Mouse (Mus musculus) neural tube, embryonic 11.5 days (tissue): ENCODE measurements around the gene Slc4a5. TPM values are rescaled to one million over a fixed set of nuclear protein-coding genes. Genes with fewer than 3 reads are reported as not detected.

ENCODE experiments used
- ATAC-seq: fragments of 200-750 bp; cut with Nextera tagmentation; 2 replicates; pipeline ENCODE4 v1.8.0; 2017; ENCODE audit warnings: moderate number of reproducible peaks, mild to moderate bottlenecking, moderate TSS enrichment, moderate library complexity; ENCODE audit not compliant: insufficient read depth, low FRiP score, low TSS enrichment
- DNase-seq: peaks from one replicate; pipeline ENCODE4 v3.0.0-alpha.2; 2015; ENCODE audit warnings: low spot score
- H3K27ac ChIP-seq: fragments of 300-500 bp; sonication (generic); 2 replicates; pipeline ENCODE4 v1.5.1; 2014; ENCODE audit warnings: low read depth, mild to moderate bottlenecking, low read length
- H3K27me3 ChIP-seq: fragments of 300-500 bp; sonication (generic); 2 replicates; pipeline ENCODE4 v1.6.1; 2014; ENCODE audit warnings: mild to moderate bottlenecking, low read length, mixed read lengths; ENCODE audit not compliant: control insufficient read depth, insufficient read depth
- H3K36me3 ChIP-seq: fragments of 300-500 bp; sonication (generic); 2 replicates; pipeline ENCODE4 v1.6.1; 2014; ENCODE audit warnings: mild to moderate bottlenecking, low read length, moderate library complexity, mixed read lengths; ENCODE audit not compliant: control insufficient read depth, insufficient read depth
- H3K4me1 ChIP-seq: fragments of 300-500 bp; sonication (generic); 2 replicates; pipeline ENCODE4 v1.6.1; 2014; ENCODE audit warnings: low read length, mixed read lengths; ENCODE audit not compliant: control insufficient read depth, insufficient read depth
- H3K4me2 ChIP-seq: fragments of 300-500 bp; sonication (generic); 2 replicates; pipeline ENCODE4 v1.6.1; 2014; ENCODE audit warnings: low read depth, mild to moderate bottlenecking, moderate library complexity
- H3K4me3 ChIP-seq: fragments of 300-500 bp; sonication (generic); 2 replicates; pipeline ENCODE4 v1.5.1; 2014; ENCODE audit warnings: low read depth, low read length
- H3K9ac ChIP-seq: fragments of 300-500 bp; sonication (generic); 2 replicates; pipeline ENCODE4 v1.6.1; 2014; ENCODE audit warnings: mild to moderate bottlenecking, low read length
- H3K9me3 ChIP-seq: fragments of 300-500 bp; sonication (generic); 2 replicates; pipeline ENCODE4 v1.6.1; 2016; ENCODE audit warnings: low read length; ENCODE audit not compliant: control insufficient read depth
- WGBS: fragments of 180-500 bp; shearing (Covaris S2); extraction: QIAGEN DNeasy Blood & Tissue Kit; methylation state at CpG from one replicate; pipeline ENCODE4 v1.1.7; 2014; 5-methylcytosine and 5-hydroxymethylcytosine counted together
- polyA plus RNA-seq: library from polyadenylated mRNA; unstranded; fragments of >200 nt; fragmentation: Nextera tagmentation; extraction: Ambion mirVana; gene quantifications from 2 replicates; pipeline ENCODE4 v1.2.1, GENCODE M21; 2014

The Slc4a5 gene
- polyA plus RNA-seq, 1 experiment from 2014 or later: 0.28 TPM

- Histone ChIP-seq H3K9me3 (no peaks in the 10 kb centered on the region), H3K36me3 (no peaks in the 10 kb centered on the region), H3K4me2 (no peak overlapping the region), H3K27ac (no peak overlapping the region), H3K9ac (no peak overlapping the region), H3K27me3 (no peaks in the 10 kb centered on the region), H3K4me1 (peaks cover 6% of the 10 kb centered on the region), H3K4me3 (no peak overlapping the region)
- 89% methylated on average over 3 of the region's 3 CpGs for WGBS
- no peak for ATAC-seq
- no peak for DNase-seq
Measured at GRCm38 (mm10) chr6:83347916-83348315, 128.3 kb downstream of the Slc4a5 start.

GRCm38 (mm10) chr6:83348873-83349272 lies 129.2 kb downstream of the Slc4a5 start, which contains the start of gene Bola3:
Gene Bola3, plus strand, starts transcription at chr6:83349147.
- no peaks in the 10 kb centered on the region for H3K9me3 ChIP-seq
- peak within 1 kb of the TSS; percentile 96 for H3K9ac ChIP-seq
- H3K36me3 ChIP-seq: no peaks in the 10 kb centered on the region
- 32% methylated on average over 6 of the region's 6 CpGs for WGBS
- ATAC-seq (no peak; the same call in 1 of the 2 replicates), DNase-seq (no peak)
- H3K4me3 ChIP-seq: peak within 1 kb of the TSS; percentile 85
- H3K4me1 ChIP-seq: peaks cover 6% of the 10 kb centered on the region
- H3K27ac ChIP-seq: no peak within 1 kb of the TSS
- no peaks in the 10 kb centered on the region for H3K27me3 ChIP-seq
- H3K4me2 ChIP-seq: peak within 1 kb of the TSS; percentile 65

DNA sequence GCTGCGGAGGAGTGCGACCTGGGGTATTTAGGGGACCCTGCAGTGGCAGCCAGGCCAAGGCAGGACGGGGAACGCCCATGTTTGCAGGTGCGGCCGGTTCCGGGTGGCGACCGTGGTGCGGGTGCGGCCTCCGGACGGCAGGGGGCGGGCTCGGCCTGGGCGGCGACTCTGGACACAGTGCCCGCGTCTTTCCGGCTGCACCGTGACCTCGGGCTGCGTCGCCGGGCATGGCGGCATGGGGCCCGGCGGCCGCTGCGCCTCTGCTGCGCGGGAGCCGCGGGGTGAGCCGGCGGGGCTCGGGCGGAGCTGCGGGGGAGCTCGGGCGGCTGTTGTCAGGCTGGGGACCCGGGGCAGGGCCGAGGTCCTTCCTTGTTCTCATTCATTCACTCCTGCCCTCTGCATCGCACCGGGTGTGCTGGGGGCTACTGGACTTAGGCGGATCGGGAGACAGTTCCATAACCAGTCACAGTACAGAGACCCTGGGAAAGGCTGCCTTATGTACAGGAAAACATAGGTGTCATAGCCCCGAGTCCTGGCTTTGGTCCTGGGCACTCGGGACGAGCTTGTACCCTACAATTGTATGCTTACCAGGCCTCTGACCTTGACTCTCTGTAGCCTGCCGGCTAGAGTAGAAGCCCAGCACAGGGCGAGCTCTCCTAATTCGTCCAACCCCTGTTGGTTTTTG lies 129.8 kb downstream of the Slc4a5 start:
- H3K4me1 ChIP-seq: peaks cover 6% of the 10 kb centered on the region
- H3K36me3 ChIP-seq: no peaks in the 10 kb centered on the region
- H3K9ac ChIP-seq: peak overlapping the region; percentile 96
- H3K4me3 ChIP-seq: peak overlapping the region; percentile 85
- under 1% methylated on average over 52 of the region's 53 CpGs for WGBS
- H3K27ac ChIP-seq: no peak overlapping the region
- no peaks in the 10 kb centered on the region for H3K27me3 ChIP-seq
- H3K9me3 ChIP-seq: no peaks in the 10 kb centered on the region
- H3K4me2 ChIP-seq: peak overlapping the region; percentile 65
- ATAC-seq (peak; percentile 98), DNase-seq (peak; percentile 89)

DNA sequence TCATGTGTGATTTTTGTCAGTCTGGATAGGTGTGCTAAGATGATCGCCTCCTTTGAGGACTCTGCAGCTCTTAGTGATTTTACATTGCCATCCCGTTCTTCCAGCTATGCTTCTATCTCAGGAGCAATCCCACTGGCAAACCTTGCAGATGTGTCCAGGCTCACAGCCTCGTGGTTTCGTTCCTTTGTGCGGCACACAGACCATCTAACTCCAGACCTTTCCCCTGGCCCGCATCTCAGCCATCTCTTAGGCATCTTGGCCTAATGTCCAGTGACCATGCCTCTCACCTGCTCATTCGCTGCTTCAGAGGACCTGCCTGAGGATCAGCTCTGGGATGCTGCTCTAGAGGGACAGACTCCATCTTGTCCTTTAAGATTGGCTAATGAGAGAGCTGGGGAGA lies 130.5 kb downstream of the Slc4a5 start:
- peaks cover 6% of the 10 kb centered on the region for H3K4me1 ChIP-seq
- no peaks in the 10 kb centered on the region for H3K9me3 ChIP-seq
- H3K36me3 ChIP-seq: no peaks in the 10 kb centered on the region; the same call in 1 of the 2 replicates
- WGBS: 82% methylated on average over 7 of the region's 7 CpGs
- 0 out of 2 replicates have a peak overlapping the region, but pooled peaks have one; percentile 8 for H3K27ac ChIP-seq
- ATAC-seq: no peak
- no peak for DNase-seq
- H3K4me2 ChIP-seq: peak overlapping the region; percentile 65
- H3K27me3 ChIP-seq: no peaks in the 10 kb centered on the region
- H3K4me3 ChIP-seq: peak overlapping the region; percentile 85
- peak overlapping the region; percentile 96 for H3K9ac ChIP-seq

GRCm38 (mm10) chr6:83350851-83351405 lies 131.3 kb downstream of the Slc4a5 start:
- H3K27ac ChIP-seq: no peak overlapping the region
- no peaks in the 10 kb centered on the region for H3K9me3 ChIP-seq
- no peak overlapping the region for H3K9ac ChIP-seq
- H3K4me3 ChIP-seq: no peak overlapping the region
- no peaks in the 10 kb centered on the region for H3K27me3 ChIP-seq
- 91% methylated on average over 16 of the region's 16 CpGs for WGBS
- ATAC-seq (no peak), DNase-seq (no peak)
- H3K36me3 ChIP-seq: no peaks in the 10 kb centered on the region; the same call in 1 of the 2 replicates
- H3K4me2 ChIP-seq: no peak overlapping the region
- peaks cover 6% of the 10 kb centered on the region for H3K4me1 ChIP-seq

DNA sequence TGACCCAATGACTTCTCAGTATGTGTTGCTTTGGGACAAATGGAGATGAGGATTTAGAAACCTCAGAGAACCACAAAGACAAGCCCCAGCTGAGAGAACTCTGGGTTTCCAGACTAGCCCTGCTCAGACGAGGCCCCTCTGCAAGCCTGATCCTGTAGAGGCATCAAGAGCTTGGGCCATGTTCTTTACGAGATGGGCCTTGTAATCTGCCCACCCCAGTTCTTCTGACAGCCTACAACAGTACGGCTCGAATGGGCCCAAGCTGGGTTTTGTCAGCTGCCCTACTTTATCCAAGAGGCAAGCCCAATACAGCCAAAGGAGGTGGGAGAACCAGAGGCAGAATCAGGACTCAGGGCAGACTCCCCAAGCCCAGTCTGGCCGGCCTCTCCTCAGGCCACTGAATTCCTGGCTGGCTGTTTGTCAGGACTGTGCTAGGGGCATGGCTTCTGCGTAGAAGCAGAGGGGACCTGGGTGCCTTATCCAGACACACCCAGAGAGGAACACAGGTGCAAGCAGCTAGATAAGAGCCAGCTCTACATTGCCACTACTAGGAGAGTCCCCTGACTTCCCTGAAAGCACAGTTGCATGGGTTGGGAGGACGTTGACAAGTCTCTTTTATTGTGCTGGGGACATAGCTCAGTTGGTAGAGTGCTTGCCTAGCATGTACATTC lies 132.0 kb downstream of the Slc4a5 start:
- Histone ChIP-seq H3K36me3 (no peaks in the 10 kb centered on the region; the same call in 1 of the 2 replicates), H3K9me3 (no peaks in the 10 kb centered on the region), H3K27me3 (no peaks in the 10 kb centered on the region), H3K4me2 (no peak overlapping the region), H3K27ac (peak overlapping the region; percentile 23; the same call in 1 of the 2 replicates), H3K4me3 (no peak overlapping the region), H3K9ac (no peak overlapping the region), H3K4me1 (peaks cover 6% of the 10 kb centered on the region)
- WGBS: 82% methylated on average over 7 of the region's 7 CpGs
- ATAC-seq: no peak
- DNase-seq: no peak

DNA sequence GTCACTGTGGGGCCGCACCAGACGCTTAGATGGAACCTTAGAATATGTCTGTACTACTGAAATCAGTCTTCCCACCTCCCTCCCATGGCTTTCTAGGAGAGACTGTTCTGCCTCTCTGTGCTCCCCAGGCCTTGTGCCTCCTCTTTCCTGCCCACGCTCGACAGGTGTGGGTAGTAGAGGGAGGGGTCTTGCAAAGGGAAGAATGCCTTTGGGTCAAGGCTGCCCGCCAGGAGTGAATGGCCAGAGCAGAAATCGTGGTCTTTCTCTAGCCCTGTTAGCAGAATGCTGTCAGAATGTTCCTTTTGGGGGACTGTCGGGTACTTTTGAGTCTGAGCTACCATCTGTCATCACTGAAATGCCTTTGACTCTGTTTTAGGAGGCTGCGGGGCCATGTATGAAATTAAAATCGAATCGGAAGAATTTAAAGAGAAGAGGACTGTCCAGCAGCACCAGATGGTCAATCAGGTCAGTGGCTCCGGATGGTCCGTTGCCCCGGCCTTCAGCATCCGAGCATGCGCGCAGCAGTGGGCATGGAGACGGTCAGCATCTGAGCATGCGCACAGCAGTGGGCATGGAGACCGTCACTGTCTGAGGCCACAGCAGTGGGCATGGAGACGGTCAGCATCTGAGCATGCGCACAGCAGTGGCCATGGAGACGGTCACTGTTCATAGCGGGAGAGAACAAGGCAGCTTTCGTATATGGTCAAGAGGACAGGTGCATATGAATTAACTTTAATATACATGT lies 133.2 kb downstream of the Slc4a5 start:
- WGBS: 95% methylated on average over 24 of the region's 24 CpGs
- no peak overlapping the region for H3K27ac ChIP-seq
- peaks cover 6% of the 10 kb centered on the region for H3K4me1 ChIP-seq
- DNase-seq: no peak
- ATAC-seq: no peak
- no peak overlapping the region for H3K4me2 ChIP-seq
- no peak overlapping the region; the same call in 1 of the 2 replicates for H3K9ac ChIP-seq
- no peak overlapping the region for H3K4me3 ChIP-seq
- no peaks in the 10 kb centered on the region for H3K27me3 ChIP-seq
- no peaks in the 10 kb centered on the region; the same call in none of the 2 replicates for H3K36me3 ChIP-seq
- H3K9me3 ChIP-seq: no peaks in the 10 kb centered on the region
